Mouse (Mus musculus): ENCODE data around the gene Smpdl3a. TPM values are rescaled to one million over a fixed set of nuclear protein-coding genes. Genes with fewer than 3 reads are reported as not detected.

Gene Smpdl3a
- total RNA-seq (2014; fragmentation: Nextera tagmentation) (not detected in 2 replicates), total RNA-seq (2017) (0.12 TPM in 1 of 2 replicates, not detected in the other), polyA plus RNA-seq (2012) (not detected in 2 replicates)

GRCm38 (mm10) chr10:57794018-57794417 lies at the start of gene Smpdl3a:
Gene Smpdl3a (plus strand): TSS chr10:57794335.
- Histone ChIP-seq H3K27me3 (ENCODE audit: insufficient read depth, low read length) (no peaks in the 10 kb centered on the region), H3K4me3 (ENCODE audit: low read depth, low read length) (no peak within 1 kb of the TSS), H3K36me3 (replicated peaks) (no peaks in the 10 kb centered on the region), H3K4me1 (ENCODE audit: insufficient read depth, low read depth, low read length) (peaks cover 5% of the 10 kb centered on the region; the same call in 1 of the 2 replicates), H3K9me3 (replicated peaks) (no peaks in the 10 kb centered on the region)
- ATAC-seq (ENCODE audit: extremely low read depth, insufficient number of reproducible peaks, low FRiP score, poor library complexity, severe bottlenecking) (no peak), DNase-seq (ENCODE audit: low spot score) (no peak)
- TF ChIP-seq TAL1 (conservative IDR thresholded peaks at IDR 0.05; ENCODE audit: low read depth, low read length): no peak
- no peak for TF ChIP-seq POLR2AphosphoS5 (IDR thresholded peaks at IDR 0.05; ENCODE audit: insufficient replicate concordance, low read depth, low read length)

- Histone ChIP-seq H3K4me1 (ENCODE audit: insufficient read depth, low read depth, low read length) (peaks cover 4% of the 10 kb centered on the region; the same call in 1 of the 2 replicates), H3K36me3 (replicated peaks) (no peaks in the 10 kb centered on the region), H3K9me3 (replicated peaks) (no peaks in the 10 kb centered on the region), H3K4me3 (ENCODE audit: low read depth, low read length) (no peak overlapping the region), H3K27me3 (ENCODE audit: insufficient read depth, low read length) (no peaks in the 10 kb centered on the region)
- ATAC-seq (ENCODE audit: extremely low read depth, insufficient number of reproducible peaks, low FRiP score, poor library complexity, severe bottlenecking) (no peak), DNase-seq (ENCODE audit: low spot score) (no peak)
- TF ChIP-seq TAL1 (conservative IDR thresholded peaks at IDR 0.05; ENCODE audit: low read depth, low read length) (no peak), CTCF (IDR thresholded peaks at IDR 0.05; ENCODE audit: low read depth, low read length) (no peak), POLR2AphosphoS5 (IDR thresholded peaks at IDR 0.05; ENCODE audit: insufficient replicate concordance, low read depth, low read length) (no peak), GATA2 (IDR thresholded peaks at IDR 0.05; ENCODE audit: borderline replicate concordance, low read depth, low read length) (no peak), GATA1 (IDR thresholded peaks at IDR 0.05; ENCODE audit: borderline replicate concordance, low read length) (no peak)
Observed at GRCm38 (mm10) chr10:57745452-57745851, 48.7 kb upstream of the Smpdl3a start.

- ATAC-seq (ENCODE audit: extremely low read depth, insufficient number of reproducible peaks, low FRiP score, poor library complexity, severe bottlenecking) (no peak), DNase-seq (ENCODE audit: low spot score) (no peak)
- Histone ChIP-seq H3K9me3 (replicated peaks) (no peaks in the 10 kb centered on the region), H3K27me3 (ENCODE audit: insufficient read depth, low read length) (no peaks in the 10 kb centered on the region), H3K36me3 (replicated peaks) (no peaks in the 10 kb centered on the region), H3K4me1 (ENCODE audit: insufficient read depth, low read depth, low read length) (peaks cover 4% of the 10 kb centered on the region; the same call in 1 of the 2 replicates), H3K4me3 (ENCODE audit: low read depth, low read length) (no peak overlapping the region)
- no peak for TF ChIP-seq CTCF (IDR thresholded peaks at IDR 0.05; ENCODE audit: low read depth, low read length)
- TF ChIP-seq POLR2AphosphoS5 (IDR thresholded peaks at IDR 0.05; ENCODE audit: insufficient replicate concordance, low read depth, low read length): no peak
- TF ChIP-seq GATA2 (IDR thresholded peaks at IDR 0.05; ENCODE audit: borderline replicate concordance, low read depth, low read length): no peak
- TF ChIP-seq GATA1 (IDR thresholded peaks at IDR 0.05; ENCODE audit: borderline replicate concordance, low read length): no peak
- TF ChIP-seq TAL1 (conservative IDR thresholded peaks at IDR 0.05; ENCODE audit: low read depth, low read length): no peak
Observed at GRCm38 (mm10) chr10:57747127-57747526, 47.0 kb upstream of the Smpdl3a start.

- H3K4me1 ChIP-seq (ENCODE audit: insufficient read depth, low read depth, low read length): no peaks in the 10 kb centered on the region
- H3K9me3 ChIP-seq (replicated peaks): no peaks in the 10 kb centered on the region
- DNase-seq (ENCODE audit: low spot score): no peak
- no peak overlapping the region for H3K4me3 ChIP-seq (ENCODE audit: low read depth, low read length)
- TF ChIP-seq POLR2AphosphoS5 (IDR thresholded peaks at IDR 0.05; ENCODE audit: insufficient replicate concordance, low read depth, low read length) (no peak), CTCF (IDR thresholded peaks at IDR 0.05; ENCODE audit: low read depth, low read length) (no peak), GATA1 (IDR thresholded peaks at IDR 0.05; ENCODE audit: borderline replicate concordance, low read length) (no peak), GATA2 (IDR thresholded peaks at IDR 0.05; ENCODE audit: borderline replicate concordance, low read depth, low read length) (no peak), TAL1 (conservative IDR thresholded peaks at IDR 0.05; ENCODE audit: low read depth, low read length) (no peak)
- H3K27me3 ChIP-seq (ENCODE audit: insufficient read depth, low read length): no peaks in the 10 kb centered on the region
- no peaks in the 10 kb centered on the region for H3K36me3 ChIP-seq (replicated peaks)
- no peak for ATAC-seq (ENCODE audit: extremely low read depth, insufficient number of reproducible peaks, low FRiP score, poor library complexity, severe bottlenecking)
Observed at GRCm38 (mm10) chr10:57753343-57753742, 40.8 kb upstream of the Smpdl3a start.

- Histone ChIP-seq H3K4me1 (ENCODE audit: insufficient read depth, low read depth, low read length) (no peaks in the 10 kb centered on the region), H3K9me3 (replicated peaks) (no peaks in the 10 kb centered on the region), H3K36me3 (replicated peaks) (no peaks in the 10 kb centered on the region), H3K4me3 (ENCODE audit: low read depth, low read length) (no peak overlapping the region), H3K27me3 (ENCODE audit: insufficient read depth, low read length) (no peaks in the 10 kb centered on the region)
- DNase-seq (ENCODE audit: low spot score) (no peak), ATAC-seq (ENCODE audit: extremely low read depth, insufficient number of reproducible peaks, low FRiP score, poor library complexity, severe bottlenecking) (no peak)
- TF ChIP-seq GATA1 (IDR thresholded peaks at IDR 0.05; ENCODE audit: borderline replicate concordance, low read length) (no peak), GATA2 (IDR thresholded peaks at IDR 0.05; ENCODE audit: borderline replicate concordance, low read depth, low read length) (no peak), TAL1 (conservative IDR thresholded peaks at IDR 0.05; ENCODE audit: low read depth, low read length) (no peak), POLR2AphosphoS5 (IDR thresholded peaks at IDR 0.05; ENCODE audit: insufficient replicate concordance, low read depth, low read length) (no peak), CTCF (IDR thresholded peaks at IDR 0.05; ENCODE audit: low read depth, low read length) (no peak)
Observed at GRCm38 (mm10) chr10:57755201-57755736, 38.9 kb upstream of the Smpdl3a start.

GRCm38 (mm10) chr10:57758999-57759398 lies 35.1 kb upstream of the Smpdl3a start:
- ATAC-seq (ENCODE audit: extremely low read depth, insufficient number of reproducible peaks, low FRiP score, poor library complexity, severe bottlenecking): no peak

More at GRCm38 (mm10) chr10:57758999-57759398, 35.1 kb upstream of the Smpdl3a start:
- H3K36me3 ChIP-seq (replicated peaks): no peaks in the 10 kb centered on the region
- no peak for TF ChIP-seq GATA1 (IDR thresholded peaks at IDR 0.05; ENCODE audit: borderline replicate concordance, low read length)
- no peak for TF ChIP-seq TAL1 (conservative IDR thresholded peaks at IDR 0.05; ENCODE audit: low read depth, low read length)
- TF ChIP-seq CTCF (IDR thresholded peaks at IDR 0.05; ENCODE audit: low read depth, low read length): no peak
- no peak for TF ChIP-seq GATA2 (IDR thresholded peaks at IDR 0.05; ENCODE audit: borderline replicate concordance, low read depth, low read length)
- no peak for TF ChIP-seq POLR2AphosphoS5 (IDR thresholded peaks at IDR 0.05; ENCODE audit: insufficient replicate concordance, low read depth, low read length)
- no peak overlapping the region for H3K4me3 ChIP-seq (ENCODE audit: low read depth, low read length)
- H3K9me3 ChIP-seq (replicated peaks): no peaks in the 10 kb centered on the region
- H3K27me3 ChIP-seq (ENCODE audit: insufficient read depth, low read length): no peaks in the 10 kb centered on the region
- no peaks in the 10 kb centered on the region for H3K4me1 ChIP-seq (ENCODE audit: insufficient read depth, low read depth, low read length)
- DNase-seq (ENCODE audit: low spot score): no peak

Measured in G1E (cell line).